Mouse (Mus musculus): ENCODE measurements around the gene Gm20479.

GRCm38 (mm10) chr7:27332353-27333199, 24.6 kb downstream of the Gm20479 start:
- peak; percentile 91 for TF ChIP-seq CTCF (IDR thresholded peaks at IDR 0.05; ENCODE audit: low read depth)
- TF ChIP-seq EP300 (IDR thresholded peaks at IDR 0.05; ENCODE audit: low read depth) = no peak
